Mouse (Mus musculus) ES-Bruce4 (cell line): ENCODE results near the gene Twf1.

Source experiments
- CTCF ChIP-seq: IDR thresholded peaks from one replicate; pipeline ENCODE4 v1.8.1; 2011; ENCODE audit warnings: low read depth, low read length
- EP300 ChIP-seq: IDR thresholded peaks from 2 replicates; pipeline ENCODE4 v1.6.1; 2011; ENCODE audit warnings: low read depth, low read length; ENCODE audit not compliant: insufficient read depth
- POLR2A ChIP-seq: IDR thresholded peaks from one replicate; pipeline ENCODE4 v1.8.1; 2011; ENCODE audit warnings: low read length; ENCODE audit not compliant: insufficient read depth

DNA sequence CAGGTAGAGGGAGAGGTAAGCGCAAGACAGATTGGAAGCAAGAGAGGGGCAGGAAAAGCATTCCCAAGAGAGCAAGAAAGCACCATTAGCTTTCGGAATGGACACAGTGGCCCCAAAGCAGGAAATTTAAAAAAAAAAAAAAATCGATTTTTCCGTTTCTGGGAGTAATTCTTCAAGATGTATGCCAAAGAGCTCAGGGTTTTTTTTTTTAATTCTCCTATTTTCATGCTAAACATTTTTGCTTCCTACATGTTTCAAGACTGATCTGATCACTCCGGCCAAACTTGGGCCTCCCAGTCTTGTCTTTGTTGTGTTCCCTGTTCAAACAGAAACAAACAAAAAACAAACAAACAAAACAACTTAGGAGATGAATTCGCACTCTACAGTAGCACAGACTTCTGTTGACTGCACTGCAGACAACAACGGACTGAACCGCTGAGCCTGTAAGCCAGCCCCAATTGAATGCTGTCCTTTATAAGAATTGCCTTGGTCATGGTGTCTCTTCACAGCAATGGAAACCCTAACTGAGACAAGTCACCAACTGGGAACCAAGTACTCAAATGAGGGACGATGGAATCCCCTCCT is 45.5 kb downstream of the Twf1 start:
- TF ChIP-seq CTCF (no peak), POLR2A (no peak), EP300 (no peak)
